Mouse (Mus musculus): ENCODE measurements around the gene Peg10. TPM values are rescaled to one million over a fixed set of nuclear protein-coding genes. Genes with fewer than 3 reads are reported as not detected.

The Peg10 gene
- polyA plus RNA-seq, 1 experiment from 2014 or later = 16.6 TPM

- H3K9me3 ChIP-seq = no peaks in the 10 kb centered on the region
- WGBS = 77% methylated on average over 9 of the region's 9 CpGs
- H3K36me3 ChIP-seq = no peaks in the 10 kb centered on the region
- no peak overlapping the region for H3K4me3 ChIP-seq
- no peak for DNase-seq (ENCODE audit: low spot score)
- no peak overlapping the region for H3K27ac ChIP-seq
- H3K4me1 ChIP-seq = peaks cover 48% of the 10 kb centered on the region
- no peaks in the 10 kb centered on the region for H3K27me3 ChIP-seq (ENCODE audit: insufficient read depth, poor library complexity, severe bottlenecking)
Measured at GRCm38 (mm10) chr6:4736372-4736771, 10.7 kb upstream of the Peg10 start.

- 42% methylated on average over 11 of the region's 11 CpGs for WGBS
- Histone ChIP-seq H3K4me1 (peaks cover 33% of the 10 kb centered on the region), H3K27me3 (ENCODE audit: insufficient read depth, poor library complexity, severe bottlenecking) (no peaks in the 10 kb centered on the region), H3K4me3 (no peak overlapping the region), H3K27ac (no peak overlapping the region), H3K9me3 (no peaks in the 10 kb centered on the region), H3K36me3 (no peaks in the 10 kb centered on the region)
- DNase-seq (ENCODE audit: low spot score) = no peak
Measured at GRCm38 (mm10) chr6:4738034-4738629, 9.0 kb upstream of the Peg10 start.

- H3K27me3 ChIP-seq (ENCODE audit: insufficient read depth, poor library complexity, severe bottlenecking) = no peaks in the 10 kb centered on the region
- no peak for DNase-seq (ENCODE audit: low spot score)
- WGBS = 30% methylated on average over 2 of the region's 2 CpGs
- H3K4me3 ChIP-seq = no peak overlapping the region
- H3K27ac ChIP-seq = peak overlapping the region; percentile 12; the same call in 1 of the 2 replicates
- no peaks in the 10 kb centered on the region for H3K36me3 ChIP-seq
- peaks cover 32% of the 10 kb centered on the region for H3K4me1 ChIP-seq
- H3K9me3 ChIP-seq = no peaks in the 10 kb centered on the region
Measured at GRCm38 (mm10) chr6:4738717-4739116, 8.4 kb upstream of the Peg10 start.

- peaks cover 32% of the 10 kb centered on the region for H3K4me1 ChIP-seq
Measured at GRCm38 (mm10) chr6:4739522-4740355, 7.4 kb upstream of the Peg10 start.

GRCm38 (mm10) chr6:4740511-4740910 is 6.6 kb upstream of the Peg10 start:
- no peaks in the 10 kb centered on the region for H3K27me3 ChIP-seq (ENCODE audit: insufficient read depth, poor library complexity, severe bottlenecking)
- no peaks in the 10 kb centered on the region for H3K9me3 ChIP-seq
- DNase-seq (ENCODE audit: low spot score) = no peak
- 29% methylated on average over 6 of the region's 6 CpGs for WGBS
- no peak overlapping the region for H3K4me3 ChIP-seq
- peaks cover 32% of the 10 kb centered on the region for H3K4me1 ChIP-seq
- no peak overlapping the region; the same call in 1 of the 2 replicates for H3K27ac ChIP-seq
- no peaks in the 10 kb centered on the region for H3K36me3 ChIP-seq

More at GRCm38 (mm10) chr6:4739522-4740355, 7.4 kb upstream of the Peg10 start:
- Histone ChIP-seq H3K27me3 (ENCODE audit: insufficient read depth, poor library complexity, severe bottlenecking) (no peaks in the 10 kb centered on the region), H3K27ac (no peak overlapping the region), H3K36me3 (no peaks in the 10 kb centered on the region), H3K4me3 (no peak overlapping the region), H3K9me3 (no peaks in the 10 kb centered on the region)
- no peak for DNase-seq (ENCODE audit: low spot score)
- WGBS = 19% methylated on average over 13 of the region's 13 CpGs

- DNase-seq (ENCODE audit: low spot score) = no peak
- Histone ChIP-seq H3K36me3 (no peaks in the 10 kb centered on the region), H3K9me3 (peaks cover 24% of the 10 kb centered on the region), H3K4me1 (0 out of 2 replicates have a peak, but pooled peaks cover 2% of the 10 kb centered on the region), H3K27ac (peak overlapping the region; percentile 92), H3K4me3 (peak overlapping the region; percentile 60), H3K27me3 (ENCODE audit: insufficient read depth, poor library complexity, severe bottlenecking) (no peaks in the 10 kb centered on the region)
- 44% methylated on average over 22 of the region's 22 CpGs for WGBS
Measured at GRCm38 (mm10) chr6:4746036-4746695, 940 bp upstream of the Peg10 start.

GRCm38 (mm10) chr6:4747677-4748505 is 785 bp downstream of the Peg10 start:
- Histone ChIP-seq H3K4me1 (0 out of 2 replicates have a peak, but pooled peaks cover 2% of the 10 kb centered on the region), H3K36me3 (no peaks in the 10 kb centered on the region), H3K9me3 (peaks cover 24% of the 10 kb centered on the region), H3K27ac (peak overlapping the region; percentile 92), H3K27me3 (ENCODE audit: insufficient read depth, poor library complexity, severe bottlenecking) (no peaks in the 10 kb centered on the region), H3K4me3 (peak overlapping the region; percentile 60)
- peak; percentile 79 for DNase-seq (ENCODE audit: low spot score)
- WGBS = 46% methylated on average over 71 of the region's 71 CpGs

- H3K4me1 ChIP-seq = 0 out of 2 replicates have a peak, but pooled peaks cover under 1% of the 10 kb centered on the region
- peaks cover 24% of the 10 kb centered on the region for H3K9me3 ChIP-seq
- no peaks in the 10 kb centered on the region for H3K36me3 ChIP-seq
- 52% methylated on average over 15 of the region's 15 CpGs for WGBS
- no peak for DNase-seq (ENCODE audit: low spot score)
- H3K27ac ChIP-seq = peak overlapping the region; percentile 92
- peak overlapping the region; percentile 60 for H3K4me3 ChIP-seq
- no peaks in the 10 kb centered on the region for H3K27me3 ChIP-seq (ENCODE audit: insufficient read depth, poor library complexity, severe bottlenecking)
Measured at GRCm38 (mm10) chr6:4748506-4748961, 1.4 kb downstream of the Peg10 start.

- Histone ChIP-seq H3K4me1 (no peaks in the 10 kb centered on the region), H3K9me3 (peaks cover 24% of the 10 kb centered on the region), H3K27ac (0 out of 2 replicates have a peak overlapping the region, but pooled peaks have one; percentile 12), H3K36me3 (no peaks in the 10 kb centered on the region), H3K4me3 (peak overlapping the region; percentile 60), H3K27me3 (ENCODE audit: insufficient read depth, poor library complexity, severe bottlenecking) (no peaks in the 10 kb centered on the region)
- 43% methylated on average over 22 of the region's 22 CpGs for WGBS
- DNase-seq (ENCODE audit: low spot score) = peak; percentile 98
Measured at GRCm38 (mm10) chr6:4749091-4749490, 2.0 kb downstream of the Peg10 start.

- Histone ChIP-seq H3K27me3 (ENCODE audit: insufficient read depth, poor library complexity, severe bottlenecking) (no peaks in the 10 kb centered on the region), H3K4me3 (no peak overlapping the region), H3K27ac (no peak overlapping the region), H3K4me1 (no peaks in the 10 kb centered on the region), H3K9me3 (peaks cover 29% of the 10 kb centered on the region), H3K36me3 (peaks cover 21% of the 10 kb centered on the region)
- 83% methylated on average over 4 of the region's 4 CpGs for WGBS
- no peak for DNase-seq (ENCODE audit: low spot score)
Measured at GRCm38 (mm10) chr6:4751355-4751754, 4.2 kb downstream of the Peg10 start.

- no peak for DNase-seq (ENCODE audit: low spot score)
- H3K27me3 ChIP-seq (ENCODE audit: insufficient read depth, poor library complexity, severe bottlenecking) = no peaks in the 10 kb centered on the region
- H3K4me1 ChIP-seq = no peaks in the 10 kb centered on the region
- peaks cover 35% of the 10 kb centered on the region for H3K36me3 ChIP-seq
- no peak overlapping the region for H3K27ac ChIP-seq
- no peak overlapping the region for H3K4me3 ChIP-seq
- H3K9me3 ChIP-seq = peaks cover 5% of the 10 kb centered on the region
- 83% methylated on average over 10 of the region's 10 CpGs for WGBS
Measured at GRCm38 (mm10) chr6:4754286-4754685, 7.2 kb downstream of the Peg10 start.

- Histone ChIP-seq H3K27me3 (ENCODE audit: insufficient read depth, poor library complexity, severe bottlenecking) (no peaks in the 10 kb centered on the region), H3K9me3 (peaks cover 5% of the 10 kb centered on the region), H3K36me3 (peaks cover 35% of the 10 kb centered on the region), H3K27ac (no peak overlapping the region), H3K4me3 (no peak overlapping the region), H3K4me1 (no peaks in the 10 kb centered on the region)
- WGBS = 89% methylated on average over 16 of the region's 16 CpGs
- DNase-seq (ENCODE audit: low spot score) = no peak
Measured at GRCm38 (mm10) chr6:4754886-4755285, 7.8 kb downstream of the Peg10 start.

All from heart, embryonic 10.5 days (tissue).